Mouse (Mus musculus): ENCODE measurements around the gene Specc1. TPM values are rescaled to one million over a fixed set of nuclear protein-coding genes. Genes with fewer than 3 reads are reported as not detected.

The Specc1 gene
- total RNA-seq, 1 experiment: 19.9 TPM

DNA sequence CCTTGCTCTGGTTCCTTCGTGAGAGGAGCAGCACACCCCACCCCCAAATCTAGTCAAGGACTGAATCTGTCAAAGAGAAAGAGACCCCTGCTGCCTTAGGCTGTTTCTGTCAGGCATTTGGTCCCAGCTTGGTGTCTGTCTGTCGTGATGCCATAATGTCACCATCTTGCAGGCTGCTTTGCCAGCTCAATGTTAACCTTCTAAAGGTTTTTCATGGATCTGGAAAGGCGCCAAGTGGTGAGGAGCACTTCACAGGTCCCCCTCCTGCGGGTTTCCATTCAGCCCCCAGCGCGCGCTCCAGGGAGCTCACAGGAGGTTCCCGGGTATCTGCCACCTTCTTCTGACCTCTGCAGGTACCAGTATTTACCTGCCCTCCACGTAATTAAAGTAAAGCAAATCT is 51.4 kb downstream of the Specc1 start:
- Histone ChIP-seq H3K9me3 (ENCODE audit: control insufficient read depth, insufficient read depth, low read depth, low read length) (no peaks in the 10 kb centered on the region), H3K27ac (ENCODE audit: insufficient read depth, low read depth, low read length, poor library complexity, severe bottlenecking) (no peak overlapping the region), H3K36me3 (ENCODE audit: control insufficient read depth, insufficient read depth, low read length, poor library complexity, severe bottlenecking) (no peaks in the 10 kb centered on the region), H3K4me1 (ENCODE audit: control insufficient read depth in 2 of 2, insufficient read depth in 2 of 2, low read length in 2 of 2, poor library complexity in 1 of 2) (0 out of 4 replicates have a peak, but pooled peaks cover 0 to 1% of the 10 kb centered on the region in 2 experiments), H3K9ac (ENCODE audit: insufficient read depth, low read depth, low read length, poor library complexity, severe bottlenecking) (no peak overlapping the region), H3K4me3 (ENCODE audit: insufficient read depth in 1 of 2, low read depth in 1 of 2, low read length in 2 of 2, poor library complexity in 1 of 2, severe bottlenecking in 1 of 2) (no peak overlapping the region)
- no peak for DNase-seq (ENCODE audit: low read depth, low spot score)
- TF ChIP-seq HCFC1 (IDR thresholded peaks at IDR 0.05; ENCODE audit: borderline replicate concordance, insufficient read depth, low read length): no peak
- TF ChIP-seq ZC3H11A (IDR thresholded peaks at IDR 0.05; ENCODE audit: borderline replicate concordance, low read depth, low read length): no peak
- TF ChIP-seq MAFK (IDR thresholded peaks at IDR 0.05; ENCODE audit: insufficient read depth, low read depth, low read length): no peak
- no peak for TF ChIP-seq ZNF384 (IDR thresholded peaks at IDR 0.05; ENCODE audit: low read depth, low read length)
- no peak for TF ChIP-seq CHD2 (IDR thresholded peaks at IDR 0.05; ENCODE audit: low read depth, low read length)
- in situ Hi-C loops (cut with MboI; ENCODE audit: low sequenced_read_pairs in 2 of 2, unreplicated experiment in 2 of 2): no loop called here

DNA sequence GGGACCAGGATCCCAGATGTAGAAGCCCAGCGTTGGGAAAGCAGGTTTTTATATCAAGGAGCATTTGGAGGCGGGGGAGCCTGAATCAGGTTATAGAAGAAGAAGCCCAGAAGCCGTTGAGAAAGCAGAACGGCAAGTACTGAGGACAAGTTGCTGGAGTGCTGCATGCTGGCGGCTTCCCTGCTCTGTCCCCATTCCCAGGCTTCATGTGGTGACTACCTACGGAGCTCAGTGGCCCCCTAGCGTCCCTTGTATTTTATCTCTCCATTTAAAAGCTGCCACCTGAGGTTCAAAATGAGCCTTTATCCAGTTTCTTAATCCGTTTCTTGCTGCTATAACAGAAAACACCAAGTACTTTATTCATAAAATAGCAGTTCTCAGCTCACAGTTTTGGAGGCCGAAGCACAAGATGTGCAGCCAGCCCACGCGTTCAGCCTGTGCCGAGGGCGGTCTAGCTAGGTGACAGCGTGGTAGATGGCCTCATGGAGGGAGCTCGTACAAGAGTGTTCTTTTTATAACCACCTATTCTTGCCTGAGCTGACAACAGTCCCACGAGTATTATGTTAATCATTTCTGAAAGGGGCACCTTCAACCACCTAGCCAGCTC is 54.2 kb downstream of the Specc1 start:
- Histone ChIP-seq H3K4me3 (ENCODE audit: insufficient read depth in 1 of 2, low read depth in 1 of 2, low read length in 2 of 2, poor library complexity in 1 of 2, severe bottlenecking in 1 of 2) (no peak overlapping the region), H3K9ac (ENCODE audit: insufficient read depth, low read depth, low read length, poor library complexity, severe bottlenecking) (no peak overlapping the region), H3K36me3 (ENCODE audit: control insufficient read depth, insufficient read depth, low read length, poor library complexity, severe bottlenecking) (no peaks in the 10 kb centered on the region), H3K4me1 (ENCODE audit: control insufficient read depth in 2 of 2, insufficient read depth in 2 of 2, low read length in 2 of 2, poor library complexity in 1 of 2) (0 out of 4 replicates have a peak, but pooled peaks cover 0 to 1% of the 10 kb centered on the region in 2 experiments), H3K9me3 (ENCODE audit: control insufficient read depth, insufficient read depth, low read depth, low read length) (no peaks in the 10 kb centered on the region), H3K27ac (ENCODE audit: insufficient read depth, low read depth, low read length, poor library complexity, severe bottlenecking) (no peak overlapping the region)
- TF ChIP-seq MAFK (IDR thresholded peaks at IDR 0.05; ENCODE audit: insufficient read depth, low read depth, low read length) (no peak), ZNF384 (IDR thresholded peaks at IDR 0.05; ENCODE audit: low read depth, low read length) (no peak), HCFC1 (IDR thresholded peaks at IDR 0.05; ENCODE audit: borderline replicate concordance, insufficient read depth, low read length) (no peak), CHD2 (IDR thresholded peaks at IDR 0.05; ENCODE audit: low read depth, low read length) (no peak), ZC3H11A (IDR thresholded peaks at IDR 0.05; ENCODE audit: borderline replicate concordance, low read depth, low read length) (no peak)
- in situ Hi-C loops (cut with MboI; ENCODE audit: low sequenced_read_pairs in 2 of 2, unreplicated experiment in 2 of 2): no loop called here
- DNase-seq (ENCODE audit: low read depth, low spot score): peak; percentile 9

GRCm38 (mm10) chr11:62012039-62012438 is 55.5 kb downstream of the Specc1 start:
- TF ChIP-seq HCFC1 (IDR thresholded peaks at IDR 0.05; ENCODE audit: borderline replicate concordance, insufficient read depth, low read length) (no peak), CHD2 (IDR thresholded peaks at IDR 0.05; ENCODE audit: low read depth, low read length) (no peak), ZNF384 (IDR thresholded peaks at IDR 0.05; ENCODE audit: low read depth, low read length) (no peak), MAFK (IDR thresholded peaks at IDR 0.05; ENCODE audit: insufficient read depth, low read depth, low read length) (no peak), ZC3H11A (IDR thresholded peaks at IDR 0.05; ENCODE audit: borderline replicate concordance, low read depth, low read length) (no peak)
- no peaks in the 10 kb centered on the region for H3K36me3 ChIP-seq (ENCODE audit: control insufficient read depth, insufficient read depth, low read length, poor library complexity, severe bottlenecking)
- in situ Hi-C loops (cut with MboI; ENCODE audit: low sequenced_read_pairs in 2 of 2, unreplicated experiment in 2 of 2): no loop called here
- no peaks in the 10 kb centered on the region for H3K9me3 ChIP-seq (ENCODE audit: control insufficient read depth, insufficient read depth, low read depth, low read length)
- H3K4me1 ChIP-seq (ENCODE audit: control insufficient read depth in 2 of 2, insufficient read depth in 2 of 2, low read length in 2 of 2, poor library complexity in 1 of 2): no peaks in the 10 kb centered on the region
- DNase-seq (ENCODE audit: low read depth, low spot score): no peak
- no peak overlapping the region for H3K9ac ChIP-seq (ENCODE audit: insufficient read depth, low read depth, low read length, poor library complexity, severe bottlenecking)
- no peak overlapping the region for H3K27ac ChIP-seq (ENCODE audit: insufficient read depth, low read depth, low read length, poor library complexity, severe bottlenecking)
- H3K4me3 ChIP-seq (ENCODE audit: insufficient read depth in 1 of 2, low read depth in 1 of 2, low read length in 2 of 2, poor library complexity in 1 of 2, severe bottlenecking in 1 of 2): no peak overlapping the region

DNA sequence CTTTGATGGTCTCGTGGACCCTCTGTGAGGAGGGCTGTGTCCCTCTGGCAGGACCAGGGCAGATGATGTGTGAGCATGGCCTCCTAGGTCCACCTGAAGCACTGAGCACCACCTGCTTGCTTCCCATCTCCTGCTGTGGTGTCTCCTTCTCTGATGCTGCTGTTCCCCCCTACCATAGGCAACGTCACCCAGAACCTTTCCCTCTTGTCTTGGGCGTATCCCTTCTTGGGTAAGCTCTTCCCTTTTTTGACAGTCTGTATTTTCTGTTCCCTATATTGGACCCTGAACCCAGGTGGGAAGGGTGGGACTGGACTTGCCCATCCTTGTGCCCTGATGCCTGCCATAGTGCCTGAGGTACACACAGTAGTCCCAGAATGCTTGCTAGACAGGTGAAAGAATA is 56.9 kb downstream of the Specc1 start:
- H3K9me3 ChIP-seq (ENCODE audit: control insufficient read depth, insufficient read depth, low read depth, low read length): no peaks in the 10 kb centered on the region
- TF ChIP-seq HCFC1 (IDR thresholded peaks at IDR 0.05; ENCODE audit: borderline replicate concordance, insufficient read depth, low read length) (no peak), MAFK (IDR thresholded peaks at IDR 0.05; ENCODE audit: insufficient read depth, low read depth, low read length) (no peak), CHD2 (IDR thresholded peaks at IDR 0.05; ENCODE audit: low read depth, low read length) (no peak), ZNF384 (IDR thresholded peaks at IDR 0.05; ENCODE audit: low read depth, low read length) (no peak)
- DNase-seq (ENCODE audit: low read depth, low spot score): no peak
- in situ Hi-C loops (cut with MboI; ENCODE audit: low sequenced_read_pairs in 2 of 2, unreplicated experiment in 2 of 2): no loop called here
- no peaks in the 10 kb centered on the region for H3K4me1 ChIP-seq (ENCODE audit: control insufficient read depth in 2 of 2, insufficient read depth in 2 of 2, low read length in 2 of 2, poor library complexity in 1 of 2)
- no peak overlapping the region for H3K9ac ChIP-seq (ENCODE audit: insufficient read depth, low read depth, low read length, poor library complexity, severe bottlenecking)
- H3K27ac ChIP-seq (ENCODE audit: insufficient read depth, low read depth, low read length, poor library complexity, severe bottlenecking): no peak overlapping the region
- H3K36me3 ChIP-seq (ENCODE audit: control insufficient read depth, insufficient read depth, low read length, poor library complexity, severe bottlenecking): no peaks in the 10 kb centered on the region
- no peak overlapping the region for H3K4me3 ChIP-seq (ENCODE audit: insufficient read depth in 1 of 2, low read depth in 1 of 2, low read length in 2 of 2, poor library complexity in 1 of 2, severe bottlenecking in 1 of 2)
